Mouse (Mus musculus): ENCODE measurements around the gene Tnfaip3. TPM values are rescaled to one million over a fixed set of nuclear protein-coding genes. Genes with fewer than 3 reads are reported as not detected.
A peak's percentile ranks its signal among the peaks of the same experiment; 100 is the strongest.

Tnfaip3 gene
- polyA plus RNA-seq, 1 experiment from 2014 or later, result 1.6 TPM

- ATAC-seq (ENCODE audit: insufficient read depth) (no peak), DNase-seq (no peak)
- H3K27ac ChIP-seq (ENCODE audit: low read depth), result no peak overlapping the region
Observed at GRCm38 (mm10) chr10:19007897-19008606, 7.4 kb downstream of the Tnfaip3 start.

GRCm38 (mm10) chr10:19002091-19002785, 13.2 kb downstream of the Tnfaip3 start:
- Histone ChIP-seq H3K4me2 (no peak overlapping the region), H3K9ac (no peak overlapping the region), H3K36me3 (ENCODE audit: insufficient read depth) (peaks cover 3% of the 10 kb centered on the region; the same call in 1 of the 2 replicates), H3K9me3 (ENCODE audit: low read depth, low read length) (no peaks in the 10 kb centered on the region), H3K4me1 (ENCODE audit: insufficient read depth) (no peaks in the 10 kb centered on the region), H3K27me3 (ENCODE audit: insufficient read depth, low read length) (no peaks in the 10 kb centered on the region), H3K4me3 (ENCODE audit: low read depth, low read length) (no peak overlapping the region), H3K27ac (ENCODE audit: low read depth) (no peak overlapping the region)
- DNase-seq (no peak), ATAC-seq (ENCODE audit: insufficient read depth) (no peak)
- no peak for TF ChIP-seq CTCF (IDR thresholded peaks at IDR 0.05; ENCODE audit: low read depth)
- whole genome bisulfite sequencing, result 82% methylated on average over 12 of the region's 12 CpGs

More at GRCm38 (mm10) chr10:19007897-19008606, 7.4 kb downstream of the Tnfaip3 start:
- no peaks in the 10 kb centered on the region; the same call in 1 of the 2 replicates for H3K36me3 ChIP-seq (ENCODE audit: insufficient read depth)
- no peak overlapping the region for H3K4me2 ChIP-seq
- no peak for TF ChIP-seq CTCF (IDR thresholded peaks at IDR 0.05; ENCODE audit: low read depth)
- no peaks in the 10 kb centered on the region for H3K9me3 ChIP-seq (ENCODE audit: low read depth, low read length)
- 48% methylated on average over 8 of the region's 8 CpGs for WGBS
- no peaks in the 10 kb centered on the region for H3K27me3 ChIP-seq (ENCODE audit: insufficient read depth, low read length)
- no peak overlapping the region for H3K9ac ChIP-seq
- no peak overlapping the region for H3K4me3 ChIP-seq (ENCODE audit: low read depth, low read length)
- H3K4me1 ChIP-seq (ENCODE audit: insufficient read depth), result no peaks in the 10 kb centered on the region

- no peak overlapping the region for H3K4me2 ChIP-seq
- no peak overlapping the region for H3K9ac ChIP-seq
- H3K4me3 ChIP-seq (ENCODE audit: low read depth, low read length), result no peak overlapping the region
- no peak for ATAC-seq (ENCODE audit: insufficient read depth)
- H3K36me3 ChIP-seq (ENCODE audit: insufficient read depth), result peaks cover 3% of the 10 kb centered on the region; the same call in 1 of the 2 replicates
- DNase-seq, result peak; percentile 10
- no peaks in the 10 kb centered on the region for H3K4me1 ChIP-seq (ENCODE audit: insufficient read depth)
- H3K9me3 ChIP-seq (ENCODE audit: low read depth, low read length), result no peaks in the 10 kb centered on the region
- no peak overlapping the region for H3K27ac ChIP-seq (ENCODE audit: low read depth)
- 76% methylated on average over 2 of the region's 2 CpGs for WGBS
- H3K27me3 ChIP-seq (ENCODE audit: insufficient read depth, low read length), result no peaks in the 10 kb centered on the region
- peak; percentile 35; the same call in 1 of the 2 replicates for TF ChIP-seq CTCF (IDR thresholded peaks at IDR 0.05; ENCODE audit: low read depth)
Observed at GRCm38 (mm10) chr10:18999427-18999826, 16.0 kb downstream of the Tnfaip3 start.

GRCm38 (mm10) chr10:18996331-18996730, 19.1 kb downstream of the Tnfaip3 start:
- Histone ChIP-seq H3K9ac (no peak overlapping the region), H3K9me3 (ENCODE audit: low read depth, low read length) (no peaks in the 10 kb centered on the region), H3K36me3 (ENCODE audit: insufficient read depth) (no peaks in the 10 kb centered on the region), H3K27me3 (ENCODE audit: insufficient read depth, low read length) (no peaks in the 10 kb centered on the region), H3K4me1 (ENCODE audit: insufficient read depth) (no peaks in the 10 kb centered on the region), H3K4me3 (ENCODE audit: low read depth, low read length) (no peak overlapping the region), H3K4me2 (no peak overlapping the region), H3K27ac (ENCODE audit: low read depth) (no peak overlapping the region)
- no peak for DNase-seq
- ATAC-seq (ENCODE audit: insufficient read depth), result no peak
- no peak for TF ChIP-seq CTCF (IDR thresholded peaks at IDR 0.05; ENCODE audit: low read depth)

GRCm38 (mm10) chr10:18995465-18996261, 19.8 kb downstream of the Tnfaip3 start:
- DNase-seq (no peak), ATAC-seq (ENCODE audit: insufficient read depth) (no peak)
- Histone ChIP-seq H3K27ac (ENCODE audit: low read depth) (no peak overlapping the region), H3K9me3 (ENCODE audit: low read depth, low read length) (no peaks in the 10 kb centered on the region), H3K27me3 (ENCODE audit: insufficient read depth, low read length) (no peaks in the 10 kb centered on the region), H3K36me3 (ENCODE audit: insufficient read depth) (no peaks in the 10 kb centered on the region), H3K9ac (no peak overlapping the region), H3K4me1 (ENCODE audit: insufficient read depth) (no peaks in the 10 kb centered on the region), H3K4me2 (no peak overlapping the region), H3K4me3 (ENCODE audit: low read depth, low read length) (no peak overlapping the region)
- no peak for TF ChIP-seq CTCF (IDR thresholded peaks at IDR 0.05; ENCODE audit: low read depth)
- WGBS, result 79% methylated on average over 12 of the region's 12 CpGs

GRCm38 (mm10) chr10:18992971-18993370, 22.5 kb downstream of the Tnfaip3 start:
- H3K27ac ChIP-seq (ENCODE audit: low read depth), result no peak overlapping the region
- H3K4me2 ChIP-seq, result no peak overlapping the region
- DNase-seq (no peak), ATAC-seq (ENCODE audit: insufficient read depth) (no peak)
- no peak overlapping the region for H3K9ac ChIP-seq
- no peak overlapping the region for H3K4me3 ChIP-seq (ENCODE audit: low read depth, low read length)
- no peaks in the 10 kb centered on the region for H3K36me3 ChIP-seq (ENCODE audit: insufficient read depth)
- H3K27me3 ChIP-seq (ENCODE audit: insufficient read depth, low read length), result no peaks in the 10 kb centered on the region
- no peaks in the 10 kb centered on the region for H3K4me1 ChIP-seq (ENCODE audit: insufficient read depth)
- 89% methylated on average over 4 of the region's 4 CpGs for WGBS
- H3K9me3 ChIP-seq (ENCODE audit: low read depth, low read length), result no peaks in the 10 kb centered on the region
- no peak for TF ChIP-seq CTCF (IDR thresholded peaks at IDR 0.05; ENCODE audit: low read depth)

- 76% methylated on average over 4 of the region's 4 CpGs for WGBS
- no peak overlapping the region for H3K9ac ChIP-seq
- no peak for DNase-seq
- no peaks in the 10 kb centered on the region for H3K36me3 ChIP-seq (ENCODE audit: insufficient read depth)
- no peaks in the 10 kb centered on the region for H3K9me3 ChIP-seq (ENCODE audit: low read depth, low read length)
- no peaks in the 10 kb centered on the region for H3K4me1 ChIP-seq (ENCODE audit: insufficient read depth)
- no peaks in the 10 kb centered on the region for H3K27me3 ChIP-seq (ENCODE audit: insufficient read depth, low read length)
- ATAC-seq (ENCODE audit: insufficient read depth), result no peak
- no peak for TF ChIP-seq CTCF (IDR thresholded peaks at IDR 0.05; ENCODE audit: low read depth)
- H3K4me3 ChIP-seq (ENCODE audit: low read depth, low read length), result no peak overlapping the region
- no peak overlapping the region for H3K4me2 ChIP-seq
- no peak overlapping the region for H3K27ac ChIP-seq (ENCODE audit: low read depth)
Observed at GRCm38 (mm10) chr10:18991057-18991456, 24.4 kb downstream of the Tnfaip3 start.

Measured in lung, embryonic 14.5 days (tissue).